Mouse (Mus musculus) CH12.LX (cell line): Measurements from ENCODE around the gene Bmpr1a.

ENCODE experiments used
- CTCF ChIP-seq, 2 experiments: IDR thresholded peaks in 1 of 2; conservative IDR thresholded peaks in 1 of 2; 2 replicates each; pipeline ENCODE4 v1.5.1; 2011 to 2012; ENCODE audit warnings: low read depth in 2 of 2, low read length in 2 of 2, improper control_type of control experiment in 1 of 2, inconsistent platforms in 1 of 2, mild to moderate bottlenecking in 1 of 2, moderate library complexity in 1 of 2
- ELF1 ChIP-seq: IDR thresholded peaks from 2 replicates; pipeline ENCODE4 v1.6.1; 2014; ENCODE audit warnings: low read depth, mild to moderate bottlenecking, inconsistent platforms, low read length, improper control_type of control experiment
- EP300 ChIP-seq: IDR thresholded peaks from 2 replicates; pipeline ENCODE4 v1.6.1; 2011; ENCODE audit warnings: low read length, improper control_type of control experiment
- MEF2A ChIP-seq: IDR thresholded peaks from 2 replicates; pipeline ENCODE4 v1.6.1; 2014; ENCODE audit warnings: low read depth, mild to moderate bottlenecking, inconsistent platforms, low read length, improper control_type of control experiment, borderline replicate concordance
- MYC ChIP-seq: IDR thresholded peaks from 2 replicates; pipeline ENCODE4 v1.6.1; 2011; ENCODE audit warnings: low read depth, mild to moderate bottlenecking, improper control_type of control experiment, low read length
- POLR2A ChIP-seq: IDR thresholded peaks from 2 replicates; pipeline ENCODE4 v1.6.1; 2011; ENCODE audit warnings: low read depth, mild to moderate bottlenecking, improper control_type of control experiment, low read length
- POLR2AphosphoS2 ChIP-seq: IDR thresholded peaks from 2 replicates; pipeline ENCODE4 v1.6.1; 2011; ENCODE audit warnings: low read depth, low read length, improper control_type of control experiment
- SMC3 ChIP-seq: IDR thresholded peaks from 2 replicates; pipeline ENCODE4 v1.6.1; 2011; ENCODE audit warnings: low read depth, low read length, improper control_type of control experiment
- UBTF ChIP-seq: IDR thresholded peaks from 2 replicates; pipeline ENCODE4 v1.6.1; 2012; ENCODE audit warnings: low read depth, mild to moderate bottlenecking, inconsistent platforms, low read length, improper control_type of control experiment, moderate library complexity
- ZC3H11A ChIP-seq: IDR thresholded peaks from 2 replicates; pipeline ENCODE4 v1.6.1; 2012; ENCODE audit warnings: low read depth, mild to moderate bottlenecking, inconsistent platforms, low read length, improper control_type of control experiment

GRCm38 (mm10) chr14:34514120-34514519 lies 11.0 kb upstream of the Bmpr1a start:
- TF ChIP-seq MYC (no peak), CTCF (conservative IDR thresholded peaks at IDR 0.05 in 1 of 2, IDR thresholded peaks at IDR 0.05 in 1 of 2; ENCODE audit: low read depth in 2 of 2, low read length in 2 of 2) (peak in 1 of 2 experiments; percentile 48; a peak in 2 of 4 replicates), UBTF (no peak), MEF2A (no peak), ZC3H11A (no peak), SMC3 (no peak; the same call in 1 of the 2 replicates), POLR2A (peak; percentile 38; the same call in 1 of the 2 replicates), EP300 (peak; percentile 68), ELF1 (peak; percentile 19; the same call in 1 of the 2 replicates), POLR2AphosphoS2 (no peak)
